In the genomic region with DNA sequence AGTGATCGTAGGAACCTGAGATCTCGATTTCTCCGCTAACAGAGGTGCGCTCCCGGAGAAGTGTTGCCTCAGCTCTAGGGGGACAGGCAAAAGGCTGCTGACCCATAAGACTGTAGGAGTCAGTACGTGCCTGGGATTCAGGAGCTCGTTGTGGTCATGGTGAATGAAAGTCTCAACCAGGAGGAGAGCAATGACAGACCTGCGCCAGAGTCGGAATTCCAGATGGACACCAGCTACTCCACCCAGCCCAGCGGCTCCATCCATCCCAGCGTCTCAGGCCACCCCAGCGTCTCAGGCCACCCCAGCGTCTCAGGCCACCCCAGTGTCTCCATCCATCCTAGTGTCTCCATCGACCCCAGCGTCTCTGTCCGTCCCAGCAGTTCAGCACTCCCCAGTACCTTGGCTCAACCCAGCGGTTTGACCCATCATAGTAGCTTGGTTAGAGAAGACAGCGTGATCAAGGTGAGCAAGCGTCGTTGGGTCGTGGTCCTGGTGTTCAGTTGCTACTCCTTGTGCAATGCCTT, we compare ENCODE assay signal across 8 mouse cellular contexts. TPM values are rescaled to one million over a fixed set of nuclear protein-coding genes. Genes with fewer than 3 reads are reported as not detected.
DNase-seq lines count a peak whose midpoint lies in the region; ATAC-seq and TF ChIP-seq lines count a peak whose summit lies in the region.

No protein-coding gene starts in this region.

- H3K36me3 ChIP-seq in heart, embryonic 11.5 days (ENCODE audit: control insufficient read depth, insufficient read depth, low read length), result no peaks in the 10 kb centered on the region
- H3K36me3 ChIP-seq in ES-Bruce4 (ENCODE audit: control insufficient read depth, insufficient read depth, low read length, poor library complexity, severe bottlenecking), result no peaks in the 10 kb centered on the region
- no peaks in the 10 kb centered on the region for H3K36me3 ChIP-seq in heart, embryonic 16.5 days (ENCODE audit: control insufficient read depth, insufficient read depth)

- peaks cover 5% of the 10 kb centered on the region for H3K4me1 ChIP-seq in heart, embryonic 11.5 days (ENCODE audit: control insufficient read depth, insufficient read depth, low read length)
- no peaks in the 10 kb centered on the region for H3K4me1 ChIP-seq in ES-Bruce4 (ENCODE audit: control insufficient read depth, insufficient read depth, low read length)
- H3K4me1 ChIP-seq in heart, embryonic 16.5 days (ENCODE audit: control insufficient read depth, insufficient read depth, low read length), result peaks cover 6% of the 10 kb centered on the region; the same call in 1 of the 2 replicates

- H3K27ac ChIP-seq in heart, embryonic 11.5 days (ENCODE audit: low read depth, low read length), result no peak overlapping the region
- no peak overlapping the region for H3K27ac ChIP-seq in ES-Bruce4 (ENCODE audit: insufficient read depth, low read length)
- H3K27ac ChIP-seq in heart, embryonic 16.5 days (ENCODE audit: low read length), result peak overlapping the region; percentile 84

- no peaks in the 10 kb centered on the region for H3K9me3 ChIP-seq in heart, embryonic 11.5 days (replicated peaks; ENCODE audit: control insufficient read depth, low read length)
- no peaks in the 10 kb centered on the region for H3K9me3 ChIP-seq in ES-Bruce4 (replicated peaks; ENCODE audit: control insufficient read depth, insufficient read depth, low read length, poor library complexity, severe bottlenecking)
- H3K9me3 ChIP-seq in heart, embryonic 16.5 days (replicated peaks; ENCODE audit: control insufficient read depth, low read length), result no peaks in the 10 kb centered on the region

- peak overlapping the region; percentile 98 for H3K4me2 ChIP-seq in heart, embryonic 11.5 days
- H3K4me2 ChIP-seq in heart, embryonic 16.5 days (ENCODE audit: low read depth, low read length), result peak overlapping the region; percentile 100

- H3K4me3 ChIP-seq in heart, embryonic 11.5 days (ENCODE audit: low read depth, low read length), result peak overlapping the region; percentile 46
- peak overlapping the region; percentile 71 for H3K4me3 ChIP-seq in ES-Bruce4 (ENCODE audit: low read depth, low read length)
- H3K4me3 ChIP-seq in heart, embryonic 16.5 days (ENCODE audit: low read length), result peak overlapping the region; percentile 66

- TF ChIP-seq CTCF in ES-Bruce4 (IDR thresholded peaks at IDR 0.05; ENCODE audit: low read depth, low read length), result no peak

- TF ChIP-seq EP300 in ES-Bruce4 (IDR thresholded peaks at IDR 0.05; ENCODE audit: insufficient read depth, low read depth, low read length), result no peak

- H3K27me3 ChIP-seq in heart, embryonic 11.5 days (ENCODE audit: control insufficient read depth, insufficient read depth, low read length), result peaks cover 7% of the 10 kb centered on the region
- no peaks in the 10 kb centered on the region for H3K27me3 ChIP-seq in ES-Bruce4 (ENCODE audit: control insufficient read depth, insufficient read depth, low read length, poor library complexity, severe bottlenecking)
- H3K27me3 ChIP-seq in heart, embryonic 16.5 days (ENCODE audit: control insufficient read depth, insufficient read depth, low read length), result no peaks in the 10 kb centered on the region

- WGBS in heart, embryonic 11.5 days (ENCODE audit: insufficient replicate concordance), result 21% methylated on average over 21 of the region's 21 CpGs
- 17% methylated on average over 21 of the region's 21 CpGs for WGBS in heart, embryonic 16.5 days

- H3K9ac ChIP-seq in heart, embryonic 11.5 days (ENCODE audit: low read depth, low read length), result peak overlapping the region; percentile 68
- H3K9ac ChIP-seq in ES-Bruce4 (ENCODE audit: low read depth, poor library complexity, severe bottlenecking), result peak overlapping the region; percentile 34; the same call in 1 of the 2 replicates
- peak overlapping the region; percentile 74 for H3K9ac ChIP-seq in heart, embryonic 16.5 days (ENCODE audit: low read length)

- no peak for TF ChIP-seq POLR2A in ES-Bruce4 (IDR thresholded peaks at IDR 0.05; ENCODE audit: insufficient read depth, low read length)

- DNase-seq in heart, adult 9 months (ENCODE audit: low spot score in 2 of 2), result no peak
- DNase-seq in right cerebral cortex, postnatal 25 days, result no peak
- no peak for DNase-seq in right cerebral cortex, adult 2 months (ENCODE audit: low spot score in 2 of 2)
- no peak for DNase-seq in spleen, postnatal 4 days (ENCODE audit: low spot score in 2 of 2)

- ATAC-seq in heart, embryonic 11.5 days (replicated peaks; ENCODE audit: insufficient number of reproducible peaks, low FRiP score, low TSS enrichment), result peak; percentile 20
- ATAC-seq in heart, embryonic 16.5 days (replicated peaks; ENCODE audit: extremely low read depth, insufficient read depth, low FRiP score), result 0 out of 2 replicates have a peak, but pooled peaks have one; percentile 3
- 0 out of 2 replicates have a peak, but pooled peaks have one; percentile 3 for ATAC-seq in megakaryocyte progenitor cell, adult 5-6 weeks (replicated peaks; ENCODE audit: poor library complexity)

RNA-seq across cellular contexts. Expression of gene Flvcr2, which starts 0.4 kb away (rescaled TPM):
- 5.8 and 6.9 TPM in 2 replicates for polyA plus RNA-seq in heart, embryonic 11.5 days (2014; fragmentation: Nextera tagmentation; extraction: Ambion mirVana)
- 5.7 and 6.0 TPM in 2 replicates for polyA plus RNA-seq in ES-Bruce4 (2011; ENCODE audit: insufficient read depth, insufficient read length, low read depth, missing spikeins)
- polyA plus RNA-seq in heart, embryonic 16.5 days (2015; fragmentation: Nextera tagmentation; extraction: Ambion mirVana), result 10.4 and 11.0 TPM in 2 replicates
- not detected in 2 replicates for total RNA-seq in megakaryocyte progenitor cell, adult 5-6 weeks (2015)
- total RNA-seq in megakaryocyte progenitor cell, adult 5-6 weeks (2017), result not detected in 2 replicates
